Mouse (Mus musculus): ENCODE measurements around the gene Auts2.

DNA sequence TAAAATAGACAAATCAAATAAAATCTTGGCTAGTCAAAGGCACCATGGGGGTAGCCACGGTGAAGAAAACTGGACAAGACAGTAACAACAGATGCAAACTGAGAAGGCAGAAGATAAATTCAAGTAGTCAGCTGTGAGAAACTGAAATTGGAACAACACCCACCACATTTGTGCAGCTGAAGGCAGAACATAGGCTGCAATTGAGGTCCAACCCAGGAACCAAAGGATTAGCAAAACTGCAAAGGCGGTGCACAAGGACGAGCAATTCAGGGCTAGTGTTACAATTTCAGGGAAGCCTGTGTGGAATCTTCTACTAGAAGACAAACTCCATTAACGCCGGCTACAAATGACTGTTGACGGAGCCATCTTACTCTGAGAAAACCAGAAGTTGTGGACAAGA is 550.9 kb downstream of the Auts2 start:
- TF ChIP-seq CTCF (conservative IDR thresholded peaks at IDR 0.05; ENCODE audit: insufficient read depth, insufficient read length, low read depth, low read length) (no peak), POLR2A (IDR thresholded peaks at IDR 0.05; ENCODE audit: low read depth, low read length) (no peak)

Measured in kidney, adult 2 months (tissue).